Mouse (Mus musculus) forebrain, postnatal 0 days (tissue): ENCODE data around the gene Ston1. TPM values are rescaled to one million over a fixed set of nuclear protein-coding genes. Genes with fewer than 3 reads are reported as not detected.

Experiments
- ATAC-seq: fragments of 200-750 bp; cut with Nextera tagmentation; 2 replicates; pipeline ENCODE4 v1.8.0; 2017; ENCODE audit warnings: mild to moderate bottlenecking, moderate library complexity
- DNase-seq: peaks from one replicate; pipeline ENCODE4 v3.0.0-alpha.2; 2015
- H3K27ac ChIP-seq: fragments of 300-500 bp; sonication (generic); 2 replicates; pipeline ENCODE4 v1.5.1; 2014; ENCODE audit warnings: low read depth, mild to moderate bottlenecking, antibody characterized with exemption, low read length, moderate library complexity, mixed read lengths
- H3K27me3 ChIP-seq: fragments of 300-500 bp; sonication (generic); 2 replicates; pipeline ENCODE4 v1.6.1; 2014; ENCODE audit warnings: mild to moderate bottlenecking, low read length, mixed read lengths; ENCODE audit not compliant: insufficient read depth
- H3K36me3 ChIP-seq: fragments of 300-500 bp; sonication (generic); 2 replicates; pipeline ENCODE4 v1.6.1; 2014; ENCODE audit warnings: mild to moderate bottlenecking, moderate library complexity; ENCODE audit not compliant: insufficient read depth
- H3K4me1 ChIP-seq: fragments of 300-500 bp; sonication (generic); 2 replicates; pipeline ENCODE4 v1.6.1; 2014; ENCODE audit warnings: antibody characterized with exemption; ENCODE audit not compliant: insufficient read depth
- H3K4me2 ChIP-seq: fragments of 300-500 bp; sonication (generic); 2 replicates; pipeline ENCODE4 v1.6.1; 2014; ENCODE audit warnings: low read depth, mild to moderate bottlenecking, moderate library complexity
- H3K4me3 ChIP-seq: fragments of 300-500 bp; sonication (generic); 2 replicates; pipeline ENCODE4 v1.5.1; 2014; ENCODE audit warnings: low read depth, low read length, mixed read lengths
- H3K9ac ChIP-seq: fragments of 300-500 bp; sonication (generic); 2 replicates; pipeline ENCODE4 v1.6.1; 2014; ENCODE audit warnings: mild to moderate bottlenecking
- H3K9me3 ChIP-seq: fragments of 300-500 bp; sonication (generic); 2 replicates; pipeline ENCODE4 v1.6.1; 2016; ENCODE audit warnings: low read length
- CTCF ChIP-seq: sonication (generic); IDR thresholded peaks from 2 replicates; pipeline ENCODE4 v1.5.1; 2016; ENCODE audit warnings: antibody characterized with exemption, control low read depth, low read depth
- WGBS: fragments of 180-500 bp; shearing (Covaris S2); extraction: QIAGEN DNeasy Blood & Tissue Kit; methylation state at CpG from one replicate; pipeline ENCODE4 v1.1.7; 2014; 5-methylcytosine and 5-hydroxymethylcytosine counted together
- polyA plus RNA-seq: library from polyadenylated mRNA; unstranded; fragments of >200 nt; fragmentation: Nextera tagmentation; extraction: Ambion mirVana; gene quantifications from 2 replicates; pipeline ENCODE4 v1.2.1, GENCODE M21; 2015
- total RNA-seq: library from RNA; depleted of rRNA; stranded (reverse); fragments of >200 nt; gene quantifications from 2 replicates; pipeline ENCODE4 v1.2.3, GENCODE M21; 2014

The Ston1 gene
- total and polyA plus RNA-seq, 2 experiments from 2014 or later: 1.5 to 2.2 TPM

GRCm38 (mm10) chr17:88669921-88670320, 72.4 kb downstream of the Ston1 start:
- Histone ChIP-seq H3K27me3 (no peaks in the 10 kb centered on the region), H3K9ac (no peak overlapping the region; the same call in 1 of the 2 replicates), H3K4me3 (no peak overlapping the region), H3K4me1 (no peaks in the 10 kb centered on the region), H3K4me2 (no peak overlapping the region), H3K36me3 (no peaks in the 10 kb centered on the region), H3K9me3 (no peaks in the 10 kb centered on the region), H3K27ac (no peak overlapping the region)
- TF ChIP-seq CTCF: no peak
- DNase-seq: peak; percentile 23
- WGBS: 19% methylated on average over 2 of the region's 2 CpGs
- peak; percentile 68 for ATAC-seq

- TF ChIP-seq CTCF: no peak
- no peak overlapping the region for H3K4me3 ChIP-seq
- no peak for ATAC-seq
- H3K9me3 ChIP-seq: no peaks in the 10 kb centered on the region
- no peak overlapping the region for H3K27ac ChIP-seq
- no peak overlapping the region for H3K9ac ChIP-seq
- H3K4me2 ChIP-seq: no peak overlapping the region
- no peak for DNase-seq
- no peaks in the 10 kb centered on the region for H3K4me1 ChIP-seq
- no peaks in the 10 kb centered on the region for H3K36me3 ChIP-seq
- WGBS: 42% methylated on average over 4 of the region's 4 CpGs
- no peaks in the 10 kb centered on the region for H3K27me3 ChIP-seq
These were observed 73.3 kb downstream of the Ston1 start for GRCm38 (mm10) chr17:88670800-88671199.

- DNase-seq: peak; percentile 70
- H3K27ac ChIP-seq: 0 out of 2 replicates have a peak overlapping the region, but pooled peaks have one; percentile 4
These were observed 78.1 kb downstream of the Ston1 start for GRCm38 (mm10) chr17:88675310-88676309.

GRCm38 (mm10) chr17:88688226-88688625, 90.7 kb downstream of the Ston1 start:
- ATAC-seq: no peak
- H3K36me3 ChIP-seq: no peaks in the 10 kb centered on the region
- H3K9ac ChIP-seq: no peak overlapping the region
- no peak overlapping the region for H3K4me2 ChIP-seq
- no peak for TF ChIP-seq CTCF
- no peaks in the 10 kb centered on the region; the same call in 1 of the 2 replicates for H3K4me1 ChIP-seq
- H3K27ac ChIP-seq: no peak overlapping the region
- no peaks in the 10 kb centered on the region for H3K9me3 ChIP-seq
- no peaks in the 10 kb centered on the region for H3K27me3 ChIP-seq
- no peak for DNase-seq
- WGBS: 14% methylated on average over 11 of the region's 11 CpGs
- H3K4me3 ChIP-seq: no peak overlapping the region

More at GRCm38 (mm10) chr17:88675310-88676309, 78.1 kb downstream of the Ston1 start:
- peak; percentile 84 for ATAC-seq
- WGBS: 80% methylated on average over 23 of the region's 23 CpGs
- no peaks in the 10 kb centered on the region for H3K27me3 ChIP-seq
- no peak overlapping the region for H3K4me2 ChIP-seq
- no peak overlapping the region for H3K4me3 ChIP-seq
- no peak overlapping the region for H3K9ac ChIP-seq
- no peaks in the 10 kb centered on the region for H3K4me1 ChIP-seq
- peak; percentile 64 for TF ChIP-seq CTCF
- no peaks in the 10 kb centered on the region for H3K36me3 ChIP-seq
- H3K9me3 ChIP-seq: no peaks in the 10 kb centered on the region

GRCm38 (mm10) chr17:88696656-88697333, 99.3 kb downstream of the Ston1 start:
- no peaks in the 10 kb centered on the region for H3K36me3 ChIP-seq
- 23% methylated on average over 9 of the region's 9 CpGs for whole genome bisulfite sequencing
- no peak overlapping the region for H3K4me2 ChIP-seq
- no peaks in the 10 kb centered on the region for H3K9me3 ChIP-seq
- H3K27ac ChIP-seq: no peak overlapping the region
- H3K9ac ChIP-seq: no peak overlapping the region
- no peak for TF ChIP-seq CTCF
- no peak overlapping the region for H3K4me3 ChIP-seq
- H3K4me1 ChIP-seq: peaks cover 6% of the 10 kb centered on the region; the same call in 1 of the 2 replicates
- no peaks in the 10 kb centered on the region for H3K27me3 ChIP-seq
- DNase-seq: peak; percentile 41
- peak; percentile 86 for ATAC-seq

GRCm38 (mm10) chr17:88700901-88701300, 103.4 kb downstream of the Ston1 start:
- peaks cover 10% of the 10 kb centered on the region; the same call in 1 of the 2 replicates for H3K4me1 ChIP-seq
- H3K4me2 ChIP-seq: no peak overlapping the region
- no peaks in the 10 kb centered on the region for H3K36me3 ChIP-seq
- H3K4me3 ChIP-seq: no peak overlapping the region
- DNase-seq (no peak), ATAC-seq (no peak)
- no peak overlapping the region for H3K9ac ChIP-seq
- TF ChIP-seq CTCF: no peak
- no peak overlapping the region for H3K27ac ChIP-seq
- no peaks in the 10 kb centered on the region for H3K9me3 ChIP-seq
- no peaks in the 10 kb centered on the region for H3K27me3 ChIP-seq
